In the genomic region with DNA sequence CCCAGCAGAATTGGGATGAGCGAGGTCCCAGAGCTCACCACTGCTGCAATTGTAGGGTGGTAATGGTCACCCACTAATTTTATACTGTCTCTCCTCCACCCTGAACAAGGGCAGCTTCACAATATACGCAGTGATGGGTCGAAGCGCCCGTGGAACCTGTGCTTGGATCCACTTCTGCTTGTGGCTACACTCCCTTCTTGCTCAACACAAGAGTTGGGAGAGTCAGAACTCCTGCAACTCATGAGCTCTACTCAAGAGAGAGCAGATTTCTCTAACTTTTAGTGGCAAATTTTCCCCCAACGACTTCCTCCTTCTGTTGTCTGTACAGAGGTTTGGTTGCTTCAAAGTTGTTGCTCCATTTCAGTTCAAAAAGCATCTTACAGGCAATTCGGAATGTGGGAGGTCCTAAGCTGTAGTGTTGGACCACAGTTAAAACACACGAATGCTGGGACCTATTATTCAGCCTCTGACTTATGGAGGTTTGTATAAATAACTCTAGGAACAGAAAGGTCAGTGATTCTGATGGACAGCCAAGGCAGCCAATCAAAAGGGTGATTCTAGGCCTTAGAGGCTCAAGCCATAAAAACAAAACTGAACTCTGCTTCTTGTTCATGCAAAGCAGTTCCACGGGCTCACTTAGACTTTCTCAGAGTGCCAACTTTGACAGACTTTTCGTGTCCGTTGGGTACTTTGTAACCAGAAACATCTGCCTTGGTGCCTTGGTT, we compare ENCODE assay signal across 15 mouse cellular contexts.
"Had no signal": no experiment of that assay in that cellular context is flagged by ENCODE, and none has a peak within 500 bp of the region (broad histone marks: within the 10 kb centered on the region; RNA-seq: fewer than 3 reads in every experiment).

No protein-coding gene starts in this region.

- H3K4me2 ChIP-seq: lung, embryonic 14.5 days; midbrain, embryonic 13.5 days; midbrain, embryonic 15.5 days; neural tube, embryonic 12.5 days had no signal

- H3K4me1 ChIP-seq: megakaryocyte, embryonic 14.5 days; midbrain, embryonic 15.5 days; neural tube, embryonic 12.5 days had no signal

- H3K9ac ChIP-seq: lung, embryonic 14.5 days; midbrain, embryonic 13.5 days; midbrain, embryonic 15.5 days; neural tube, embryonic 12.5 days had no signal

- DNase-seq: lung, adult 18-20 months; lung, embryonic 14.5 days; lung, postnatal 10 days; lung, postnatal 4 days; right cerebral cortex, adult 18-20 months; right cerebral cortex, postnatal 25 days; right cerebral cortex, postnatal 4 days; spleen, adult 18-20 months; thymus, adult 18-20 months; thymus, postnatal 14 days; thymus, postnatal 36 days had no signal

- ATAC-seq: midbrain, embryonic 15.5 days had no signal

- H3K27ac ChIP-seq: midbrain, embryonic 13.5 days; midbrain, embryonic 15.5 days; neural tube, embryonic 12.5 days had no signal

- H3K36me3 ChIP-seq: midbrain, embryonic 13.5 days; midbrain, embryonic 15.5 days; neural tube, embryonic 12.5 days had no signal

- H3K9me3 ChIP-seq: midbrain, embryonic 13.5 days; midbrain, embryonic 15.5 days; neural tube, embryonic 12.5 days had no signal

- H3K4me3 ChIP-seq: megakaryocyte, embryonic 14.5 days; midbrain, embryonic 13.5 days; midbrain, embryonic 15.5 days; neural tube, embryonic 12.5 days had no signal

- H3K27me3 ChIP-seq: megakaryocyte, embryonic 14.5 days; midbrain, embryonic 13.5 days; midbrain, embryonic 15.5 days; neural tube, embryonic 12.5 days had no signal
